Mouse (Mus musculus): ENCODE results near the gene Nol11.
A peak's percentile ranks its signal among the peaks of the same experiment; 100 is the strongest.

- TF ChIP-seq GATA1 (IDR thresholded peaks at IDR 0.05; ENCODE audit: borderline replicate concordance, low read length) (no peak), CTCF (IDR thresholded peaks at IDR 0.05; ENCODE audit: low read depth, low read length) (peak; percentile 57; the same call in 1 of the 2 replicates), POLR2AphosphoS5 (IDR thresholded peaks at IDR 0.05; ENCODE audit: insufficient replicate concordance, low read depth, low read length) (no peak), TAL1 (conservative IDR thresholded peaks at IDR 0.05; ENCODE audit: low read depth, low read length) (no peak), GATA2 (IDR thresholded peaks at IDR 0.05; ENCODE audit: borderline replicate concordance, low read depth, low read length) (no peak)
Measured at GRCm38 (mm10) chr11:107188565-107189552, at the start of gene Nol11.

All from G1E (cell line).